Mouse (Mus musculus) midbrain, embryonic 12.5 days (tissue): ENCODE results near the gene Wnt7a. TPM values are rescaled to one million over a fixed set of nuclear protein-coding genes. Genes with fewer than 3 reads are reported as not detected.

Experiments
- ATAC-seq: fragments of 200-750 bp; cut with Nextera tagmentation; 2 replicates; pipeline ENCODE4 v1.8.0; 2017; ENCODE audit warnings: low read depth, moderate TSS enrichment, moderate library complexity; ENCODE audit not compliant: low FRiP score
- H3K27ac ChIP-seq: fragments of 300-500 bp; sonication (generic); replicated peaks from 2 replicates; pipeline ENCODE4 v1.5.1; 2016; ENCODE audit warnings: mild to moderate bottlenecking
- H3K27me3 ChIP-seq: fragments of 300-500 bp; sonication (generic); 2 replicates; pipeline ENCODE4 v1.6.1; 2016; ENCODE audit warnings: mild to moderate bottlenecking
- H3K36me3 ChIP-seq: fragments of 300-500 bp; sonication (generic); 2 replicates; pipeline ENCODE4 v1.6.1; 2016
- H3K4me1 ChIP-seq: fragments of 300-500 bp; sonication (generic); 2 replicates; pipeline ENCODE4 v1.6.1; 2016
- H3K4me2 ChIP-seq: fragments of 300-500 bp; sonication (generic); replicated peaks from 2 replicates; pipeline ENCODE4 v1.6.1; 2016; ENCODE audit warnings: mild to moderate bottlenecking, moderate library complexity
- H3K4me3 ChIP-seq: fragments of 300-500 bp; sonication (generic); 2 replicates; pipeline ENCODE4 v1.5.1; 2016; ENCODE audit warnings: mild to moderate bottlenecking
- H3K9ac ChIP-seq: fragments of 300-500 bp; sonication (generic); replicated peaks from 2 replicates; pipeline ENCODE4 v1.6.1; 2016; ENCODE audit warnings: mild to moderate bottlenecking, moderate library complexity
- H3K9me3 ChIP-seq: fragments of 300-500 bp; sonication (generic); 2 replicates; pipeline ENCODE4 v1.6.1; 2016; ENCODE audit warnings: mild to moderate bottlenecking
- WGBS: fragments of 180-500 bp; shearing (Covaris S2); methylation state at CpG from one replicate; pipeline ENCODE4 v1.1.7; 2016; 5-methylcytosine and 5-hydroxymethylcytosine counted together
- polyA plus RNA-seq: library from polyadenylated mRNA; unstranded; fragments of >200 nt; fragmentation: Nextera tagmentation; extraction: Ambion mirVana; gene quantifications from 2 replicates; pipeline ENCODE4 v1.2.1, GENCODE M21; 2016

Wnt7a gene
- polyA plus RNA-seq, 1 experiment from 2014 or later: 16.4 TPM

GRCm38 (mm10) chr6:91383303-91383702 lies 27.9 kb downstream of the Wnt7a start:
- no peak overlapping the region for H3K4me2 ChIP-seq
- no peaks in the 10 kb centered on the region for H3K27me3 ChIP-seq
- WGBS: 88% methylated on average over 1 of the region's 1 CpGs
- no peak overlapping the region for H3K4me3 ChIP-seq
- H3K4me1 ChIP-seq: no peaks in the 10 kb centered on the region
- H3K36me3 ChIP-seq: peaks cover 10% of the 10 kb centered on the region; the same call in 1 of the 2 replicates
- no peak overlapping the region for H3K9ac ChIP-seq
- no peak for ATAC-seq
- no peak overlapping the region for H3K27ac ChIP-seq
- no peaks in the 10 kb centered on the region for H3K9me3 ChIP-seq

GRCm38 (mm10) chr6:91379871-91380270 lies 31.3 kb downstream of the Wnt7a start:
- no peak for ATAC-seq
- Histone ChIP-seq H3K9me3 (no peaks in the 10 kb centered on the region), H3K4me2 (no peak overlapping the region), H3K27me3 (no peaks in the 10 kb centered on the region), H3K4me1 (no peaks in the 10 kb centered on the region), H3K9ac (no peak overlapping the region), H3K36me3 (peaks cover 3% of the 10 kb centered on the region; the same call in 1 of the 2 replicates), H3K27ac (no peak overlapping the region), H3K4me3 (no peak overlapping the region)
- WGBS: 69% methylated on average over 4 of the region's 4 CpGs

GRCm38 (mm10) chr6:91379266-91379665 lies 31.9 kb downstream of the Wnt7a start:
- ATAC-seq: no peak
- Histone ChIP-seq H3K27ac (no peak overlapping the region), H3K9ac (no peak overlapping the region), H3K9me3 (no peaks in the 10 kb centered on the region), H3K4me2 (no peak overlapping the region), H3K27me3 (no peaks in the 10 kb centered on the region), H3K4me3 (no peak overlapping the region), H3K36me3 (no peaks in the 10 kb centered on the region), H3K4me1 (no peaks in the 10 kb centered on the region)
- 81% methylated on average over 3 of the region's 3 CpGs for WGBS

GRCm38 (mm10) chr6:91372977-91373376 lies 38.2 kb downstream of the Wnt7a start:
- Histone ChIP-seq H3K36me3 (no peaks in the 10 kb centered on the region), H3K27ac (no peak overlapping the region), H3K4me2 (no peak overlapping the region), H3K9me3 (no peaks in the 10 kb centered on the region), H3K27me3 (no peaks in the 10 kb centered on the region; the same call in 1 of the 2 replicates), H3K4me3 (no peak overlapping the region), H3K4me1 (no peaks in the 10 kb centered on the region), H3K9ac (no peak overlapping the region)
- ATAC-seq: no peak

GRCm38 (mm10) chr6:91372586-91372971 lies 38.6 kb downstream of the Wnt7a start:
- H3K27ac ChIP-seq: no peak overlapping the region
- 54% methylated on average over 3 of the region's 3 CpGs for WGBS
- H3K4me2 ChIP-seq: no peak overlapping the region

GRCm38 (mm10) chr6:91371912-91372585 lies 39.1 kb downstream of the Wnt7a start:
- Histone ChIP-seq H3K36me3 (no peaks in the 10 kb centered on the region), H3K9me3 (no peaks in the 10 kb centered on the region), H3K4me2 (no peak overlapping the region), H3K9ac (no peak overlapping the region), H3K27me3 (no peaks in the 10 kb centered on the region; the same call in 1 of the 2 replicates), H3K4me1 (no peaks in the 10 kb centered on the region), H3K4me3 (no peak overlapping the region), H3K27ac (no peak overlapping the region)
- ATAC-seq: no peak

More at GRCm38 (mm10) chr6:91372586-91372971, 38.6 kb downstream of the Wnt7a start:
- ATAC-seq: no peak
- H3K9ac ChIP-seq: no peak overlapping the region
- H3K4me3 ChIP-seq: no peak overlapping the region
- no peaks in the 10 kb centered on the region for H3K4me1 ChIP-seq
- no peaks in the 10 kb centered on the region; the same call in 1 of the 2 replicates for H3K27me3 ChIP-seq
- H3K36me3 ChIP-seq: no peaks in the 10 kb centered on the region
- H3K9me3 ChIP-seq: no peaks in the 10 kb centered on the region

GRCm38 (mm10) chr6:91366781-91367180 lies 44.4 kb downstream of the Wnt7a start:
- ATAC-seq: no peak

GRCm38 (mm10) chr6:91365480-91365879 lies 45.7 kb downstream of the Wnt7a start:
- H3K36me3 ChIP-seq: peaks cover 8% of the 10 kb centered on the region; the same call in 1 of the 2 replicates
- no peak overlapping the region for H3K4me2 ChIP-seq
- H3K27me3 ChIP-seq: peaks cover 4% of the 10 kb centered on the region
- H3K9ac ChIP-seq: no peak overlapping the region
- WGBS: 73% methylated on average over 14 of the region's 14 CpGs
- H3K9me3 ChIP-seq: no peaks in the 10 kb centered on the region
- peaks cover 5% of the 10 kb centered on the region; the same call in 1 of the 2 replicates for H3K4me1 ChIP-seq
- no peak overlapping the region for H3K27ac ChIP-seq
- no peak for ATAC-seq
- H3K4me3 ChIP-seq: no peak overlapping the region

More at GRCm38 (mm10) chr6:91366781-91367180, 44.4 kb downstream of the Wnt7a start:
- Histone ChIP-seq H3K27me3 (no peaks in the 10 kb centered on the region; the same call in 1 of the 2 replicates), H3K27ac (no peak overlapping the region), H3K4me3 (no peak overlapping the region), H3K4me1 (peaks cover 5% of the 10 kb centered on the region; the same call in 1 of the 2 replicates), H3K9ac (no peak overlapping the region), H3K36me3 (peaks cover 8% of the 10 kb centered on the region; the same call in 1 of the 2 replicates), H3K9me3 (no peaks in the 10 kb centered on the region), H3K4me2 (no peak overlapping the region)
- WGBS: 88% methylated on average over 1 of the region's 1 CpGs

- Histone ChIP-seq H3K27ac (no peak overlapping the region), H3K9me3 (no peaks in the 10 kb centered on the region), H3K4me1 (peaks cover 9% of the 10 kb centered on the region; the same call in 1 of the 2 replicates), H3K36me3 (peaks cover 8% of the 10 kb centered on the region; the same call in 1 of the 2 replicates), H3K27me3 (peaks cover 5% of the 10 kb centered on the region), H3K9ac (no peak overlapping the region), H3K4me2 (no peak overlapping the region), H3K4me3 (no peak overlapping the region)
- WGBS: 81% methylated on average over 2 of the region's 2 CpGs
- ATAC-seq: no peak
Observed at GRCm38 (mm10) chr6:91362756-91363155, 48.4 kb downstream of the Wnt7a start.

GRCm38 (mm10) chr6:91360998-91361397 lies 50.2 kb downstream of the Wnt7a start:
- H3K9ac ChIP-seq: no peak overlapping the region
- H3K4me1 ChIP-seq: peaks cover 6% of the 10 kb centered on the region; the same call in 1 of the 2 replicates
- no peak overlapping the region for H3K27ac ChIP-seq
- peaks cover 5% of the 10 kb centered on the region for H3K27me3 ChIP-seq
- no peak overlapping the region for H3K4me2 ChIP-seq
- no peak overlapping the region for H3K4me3 ChIP-seq
- peaks cover 8% of the 10 kb centered on the region; the same call in 1 of the 2 replicates for H3K36me3 ChIP-seq
- WGBS: 47% methylated on average over 6 of the region's 6 CpGs
- H3K9me3 ChIP-seq: no peaks in the 10 kb centered on the region
- 0 out of 2 replicates have a peak, but pooled peaks have one; percentile 27 for ATAC-seq

- Histone ChIP-seq H3K9me3 (no peaks in the 10 kb centered on the region), H3K4me2 (no peak overlapping the region), H3K4me3 (no peak overlapping the region), H3K36me3 (peaks cover 8% of the 10 kb centered on the region; the same call in 1 of the 2 replicates), H3K27me3 (peaks cover 8% of the 10 kb centered on the region), H3K4me1 (0 out of 2 replicates have a peak, but pooled peaks cover 4% of the 10 kb centered on the region), H3K27ac (no peak overlapping the region), H3K9ac (no peak overlapping the region)
- ATAC-seq: no peak
- WGBS: 91% methylated on average over 4 of the region's 4 CpGs
Observed at GRCm38 (mm10) chr6:91360371-91360690, 50.8 kb downstream of the Wnt7a start.

GRCm38 (mm10) chr6:91359672-91360370 lies 51.3 kb downstream of the Wnt7a start:
- Histone ChIP-seq H3K36me3 (peaks cover 8% of the 10 kb centered on the region; the same call in 1 of the 2 replicates), H3K4me3 (no peak overlapping the region), H3K27ac (no peak overlapping the region), H3K4me1 (peaks cover 4% of the 10 kb centered on the region; the same call in 1 of the 2 replicates), H3K9ac (no peak overlapping the region), H3K9me3 (no peaks in the 10 kb centered on the region), H3K27me3 (peaks cover 13% of the 10 kb centered on the region), H3K4me2 (no peak overlapping the region)
- ATAC-seq: no peak
- WGBS: 90% methylated on average over 7 of the region's 7 CpGs
